Mouse (Mus musculus): ENCODE data around the gene Map2k5.

GRCm38 (mm10) chr9:63163756-63164155, 213.9 kb downstream of the Map2k5 start:
- no peak for TF ChIP-seq POLR2A (IDR thresholded peaks at IDR 0.05; ENCODE audit: low read depth, low read length)
- TF ChIP-seq CTCF (conservative IDR thresholded peaks at IDR 0.05; ENCODE audit: insufficient read depth, insufficient read length, low read depth, low read length) = no peak
